Mouse (Mus musculus): Measurements from ENCODE around the gene Nckap5. TPM values are rescaled to one million over a fixed set of nuclear protein-coding genes. Genes with fewer than 3 reads are reported as not detected.
A peak's percentile ranks its signal among the peaks of the same experiment; 100 is the strongest.

The Nckap5 gene
- polyA plus RNA-seq, 2 experiments: 0.31 to 1.3 TPM

DNA sequence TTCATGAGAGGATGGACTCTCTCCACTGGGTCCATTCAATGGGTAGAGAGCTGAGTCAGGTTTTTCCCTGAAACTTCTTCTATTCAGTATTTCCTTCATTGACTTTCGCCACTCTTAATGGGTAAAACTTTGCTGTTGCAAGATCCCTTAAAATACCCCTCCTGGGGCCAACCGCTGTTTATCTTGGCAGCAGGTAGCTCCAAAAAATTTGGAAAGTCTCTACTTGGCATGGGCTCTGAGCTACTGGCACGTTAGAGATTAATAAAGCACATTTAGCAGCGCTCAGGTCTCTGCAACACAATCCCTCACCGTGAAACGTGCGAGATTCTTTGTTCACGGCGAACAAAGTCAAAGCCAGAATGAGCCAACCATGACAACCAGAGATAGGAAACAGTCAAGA lies 1.6 kb downstream of the Nckap5 start:
- TF ChIP-seq EP300 (IDR thresholded peaks at IDR 0.05; ENCODE audit: low read depth): no peak
- TF ChIP-seq CTCF (IDR thresholded peaks at IDR 0.05; ENCODE audit: low read depth): no peak
- Histone ChIP-seq H3K36me3 (replicated peaks; ENCODE audit: control insufficient read depth, insufficient read depth, low read depth) (no peaks in the 10 kb centered on the region), H3K4me2 (ENCODE audit: low read depth) (no peak overlapping the region), H3K9me3 (ENCODE audit: control insufficient read depth, low read length) (no peaks in the 10 kb centered on the region), H3K27me3 (ENCODE audit: control insufficient read depth, insufficient read depth, low read length) (no peaks in the 10 kb centered on the region), H3K9ac (replicated peaks) (no peak overlapping the region), H3K4me3 (ENCODE audit: insufficient read depth in 1 of 2, low read depth in 2 of 2, low read length in 2 of 2) (no peak overlapping the region), H3K27ac (no peak overlapping the region), H3K4me1 (replicated peaks; ENCODE audit: control insufficient read depth in 2 of 2, insufficient read depth in 2 of 2, low read length in 1 of 2) (peaks cover 0 to 7% of the 10 kb centered on the region in 2 experiments; a peak in 2 of 4 replicates)
- ATAC-seq (ENCODE audit: insufficient read depth) (no peak), DNase-seq (ENCODE audit: low read depth in 3 of 3, low spot score in 3 of 3) (no peak)
- 64% methylated on average over 9 of the region's 9 CpGs for WGBS (ENCODE audit: insufficient replicate concordance)

DNA sequence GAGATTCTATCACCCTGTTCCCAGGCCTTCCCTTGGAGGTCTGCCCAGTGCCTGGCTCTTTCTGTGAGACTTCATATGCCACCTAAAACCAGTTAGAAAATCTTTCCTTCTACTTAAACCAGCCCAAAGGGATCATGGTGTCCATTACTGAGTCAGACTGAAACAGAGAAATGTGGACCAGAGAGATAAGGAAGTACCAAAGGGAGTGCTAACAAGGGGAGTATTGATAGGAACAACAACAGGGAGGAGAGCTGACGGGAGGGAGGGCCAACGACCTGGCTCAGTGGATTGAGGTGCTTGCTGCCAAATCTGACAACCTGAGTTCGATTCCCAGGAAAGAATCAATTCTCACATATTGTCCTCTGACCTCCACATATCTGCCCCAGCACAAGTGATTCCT lies 5.8 kb downstream of the Nckap5 start:
- H3K36me3 ChIP-seq (replicated peaks; ENCODE audit: control insufficient read depth, insufficient read depth, low read depth): no peaks in the 10 kb centered on the region
- H3K9me3 ChIP-seq (ENCODE audit: control insufficient read depth, low read length): no peaks in the 10 kb centered on the region
- no peak overlapping the region for H3K9ac ChIP-seq (replicated peaks)
- H3K27me3 ChIP-seq (ENCODE audit: control insufficient read depth, insufficient read depth, low read length): no peaks in the 10 kb centered on the region
- 11% methylated on average over 3 of the region's 3 CpGs for whole genome bisulfite sequencing (ENCODE audit: insufficient replicate concordance)
- TF ChIP-seq EP300 (IDR thresholded peaks at IDR 0.05; ENCODE audit: low read depth): no peak
- H3K4me2 ChIP-seq (ENCODE audit: low read depth): no peak overlapping the region
- H3K4me3 ChIP-seq (ENCODE audit: insufficient read depth in 1 of 2, low read depth in 2 of 2, low read length in 2 of 2): no peak overlapping the region
- ATAC-seq (ENCODE audit: insufficient read depth) (peak; percentile 57; the same call in 1 of the 2 replicates), DNase-seq (ENCODE audit: low read depth in 3 of 3, low spot score in 3 of 3) (no peak)
- peaks cover 0 to 5% of the 10 kb centered on the region in 2 experiments; a peak in 2 of 4 replicates for H3K4me1 ChIP-seq (replicated peaks; ENCODE audit: control insufficient read depth in 2 of 2, insufficient read depth in 2 of 2, low read length in 1 of 2)
- H3K27ac ChIP-seq: no peak overlapping the region

- Histone ChIP-seq H3K27ac (no peak overlapping the region), H3K4me2 (ENCODE audit: low read depth) (no peak overlapping the region), H3K9me3 (ENCODE audit: control insufficient read depth, low read length) (no peaks in the 10 kb centered on the region), H3K4me1 (replicated peaks; ENCODE audit: control insufficient read depth in 2 of 2, insufficient read depth in 2 of 2, low read length in 1 of 2) (peaks cover 0 to 5% of the 10 kb centered on the region in 2 experiments; a peak in 2 of 4 replicates), H3K4me3 (ENCODE audit: insufficient read depth in 1 of 2, low read depth in 2 of 2, low read length in 2 of 2) (no peak overlapping the region), H3K27me3 (ENCODE audit: control insufficient read depth, insufficient read depth, low read length) (no peaks in the 10 kb centered on the region), H3K9ac (replicated peaks) (no peak overlapping the region), H3K36me3 (replicated peaks; ENCODE audit: control insufficient read depth, insufficient read depth, low read depth) (no peaks in the 10 kb centered on the region)
- DNase-seq (ENCODE audit: low read depth in 3 of 3, low spot score in 3 of 3) (no peak), ATAC-seq (ENCODE audit: insufficient read depth) (no peak)
- TF ChIP-seq EP300 (IDR thresholded peaks at IDR 0.05; ENCODE audit: low read depth) (no peak), CTCF (IDR thresholded peaks at IDR 0.05; ENCODE audit: low read depth) (no peak)
- WGBS (ENCODE audit: insufficient replicate concordance): 59% methylated on average over 6 of the region's 6 CpGs
Measured at GRCm38 (mm10) chr1:126822246-126822645, 8.4 kb downstream of the Nckap5 start.

DNA sequence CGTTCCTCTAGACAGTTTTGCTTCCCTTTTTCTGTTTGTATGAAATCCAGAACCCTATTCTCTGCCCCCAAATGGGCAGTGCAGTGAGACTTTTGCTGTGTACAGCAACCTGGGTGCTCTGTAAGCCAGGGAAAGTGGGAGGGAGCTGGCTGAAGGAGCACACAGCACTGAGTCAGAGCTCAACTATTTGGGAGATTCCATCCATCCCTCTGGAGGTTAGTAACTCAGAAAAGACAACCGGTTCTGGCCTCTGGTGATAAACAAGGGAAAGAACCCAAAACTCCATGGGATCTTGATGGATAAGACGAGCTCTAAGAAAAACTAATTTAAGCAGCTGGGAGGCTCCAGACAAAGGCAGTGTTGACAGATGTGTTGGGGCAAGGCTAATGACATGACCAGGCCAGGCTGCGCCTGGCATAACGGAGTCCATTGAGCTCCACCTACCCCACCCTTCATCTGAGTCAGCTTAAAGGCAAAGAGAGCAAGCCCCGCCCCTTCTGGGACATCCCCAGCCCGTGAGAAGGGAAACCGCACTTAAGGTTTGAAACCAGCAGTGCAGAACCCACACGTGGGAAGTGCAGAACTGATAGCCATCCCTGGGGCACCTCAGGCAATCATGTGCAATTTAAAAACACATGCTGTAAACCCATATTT lies 13.1 kb downstream of the Nckap5 start:
- ATAC-seq (ENCODE audit: insufficient read depth) (peak; percentile 55), DNase-seq (ENCODE audit: low read depth in 3 of 3, low spot score in 3 of 3) (peak in 1 of 3 experiments; percentile 44)
- Histone ChIP-seq H3K4me3 (ENCODE audit: insufficient read depth in 1 of 2, low read depth in 2 of 2, low read length in 2 of 2) (no peak overlapping the region), H3K9me3 (ENCODE audit: control insufficient read depth, low read length) (no peaks in the 10 kb centered on the region), H3K4me2 (ENCODE audit: low read depth) (no peak overlapping the region), H3K4me1 (replicated peaks; ENCODE audit: control insufficient read depth in 2 of 2, insufficient read depth in 2 of 2, low read length in 1 of 2) (no peaks in the 10 kb centered on the region), H3K27me3 (ENCODE audit: control insufficient read depth, insufficient read depth, low read length) (no peaks in the 10 kb centered on the region), H3K36me3 (replicated peaks; ENCODE audit: control insufficient read depth, insufficient read depth, low read depth) (no peaks in the 10 kb centered on the region), H3K27ac (no peak overlapping the region), H3K9ac (replicated peaks) (no peak overlapping the region)
- WGBS (ENCODE audit: insufficient replicate concordance): 14% methylated on average over 9 of the region's 9 CpGs
- TF ChIP-seq CTCF (IDR thresholded peaks at IDR 0.05; ENCODE audit: low read depth) (no peak), EP300 (IDR thresholded peaks at IDR 0.05; ENCODE audit: low read depth) (no peak)

- no peaks in the 10 kb centered on the region for H3K36me3 ChIP-seq (replicated peaks; ENCODE audit: control insufficient read depth, insufficient read depth, low read depth)
- no peak overlapping the region for H3K4me2 ChIP-seq (ENCODE audit: low read depth)
- TF ChIP-seq EP300 (IDR thresholded peaks at IDR 0.05; ENCODE audit: low read depth) (no peak), CTCF (IDR thresholded peaks at IDR 0.05; ENCODE audit: low read depth) (no peak)
- H3K4me3 ChIP-seq (ENCODE audit: insufficient read depth in 1 of 2, low read depth in 2 of 2, low read length in 2 of 2): no peak overlapping the region
- WGBS (ENCODE audit: insufficient replicate concordance): 42% methylated on average over 3 of the region's 3 CpGs
- no peak overlapping the region for H3K9ac ChIP-seq (replicated peaks)
- DNase-seq (ENCODE audit: low read depth in 3 of 3, low spot score in 3 of 3) (no peak), ATAC-seq (ENCODE audit: insufficient read depth) (no peak)
- no peaks in the 10 kb centered on the region for H3K4me1 ChIP-seq (replicated peaks; ENCODE audit: control insufficient read depth in 2 of 2, insufficient read depth in 2 of 2, low read length in 1 of 2)
- no peak overlapping the region for H3K27ac ChIP-seq
- H3K27me3 ChIP-seq (ENCODE audit: control insufficient read depth, insufficient read depth, low read length): no peaks in the 10 kb centered on the region
- H3K9me3 ChIP-seq (ENCODE audit: control insufficient read depth, low read length): no peaks in the 10 kb centered on the region
Measured at GRCm38 (mm10) chr1:126806994-126807611, 23.5 kb downstream of the Nckap5 start.

All from liver, embryonic 14.5 days (tissue).